Mouse (Mus musculus): ENCODE data around the gene Trpc7. TPM values are rescaled to one million over a fixed set of nuclear protein-coding genes. Genes with fewer than 3 reads are reported as not detected.

The Trpc7 gene
- polyA plus RNA-seq, 1 experiment from 2014 or later, result 4.4 TPM

DNA sequence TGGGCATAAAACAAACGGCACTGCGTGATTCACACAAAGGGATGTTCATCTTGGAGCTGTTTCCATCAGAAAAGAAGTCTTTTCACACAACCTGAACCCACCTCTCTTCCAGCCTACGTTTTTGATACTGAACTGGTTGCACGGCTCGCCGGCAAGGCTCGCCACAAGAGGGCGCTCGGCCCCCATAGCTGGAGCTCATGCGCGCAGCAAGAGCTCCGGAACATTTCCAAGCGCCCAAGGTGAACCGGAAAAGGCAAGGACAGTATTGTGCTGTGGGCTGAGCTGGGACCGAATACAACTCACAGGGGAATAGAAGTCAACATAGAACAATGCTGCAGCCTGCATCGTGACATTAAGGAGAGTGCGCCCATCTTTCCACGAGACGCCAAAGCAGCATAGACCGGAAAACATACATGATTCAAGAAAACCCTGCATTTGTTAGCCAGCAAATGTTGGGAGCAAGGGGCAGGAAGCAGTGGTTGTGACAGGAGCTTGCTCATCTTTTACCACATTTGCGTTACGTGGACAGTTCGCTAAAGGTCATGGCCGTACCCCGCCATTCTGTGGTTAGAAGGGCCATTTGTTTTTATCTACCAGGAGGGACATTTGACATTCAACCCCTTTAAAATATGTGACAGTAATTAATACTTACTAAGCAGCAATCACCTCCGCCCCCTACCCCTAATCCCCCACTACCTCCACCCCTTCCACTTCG, 88.9 kb downstream of the Trpc7 start:
- Histone ChIP-seq H3K9me3 (ENCODE audit: control insufficient read depth, low read length) (no peaks in the 10 kb centered on the region), H3K4me3 (replicated peaks; ENCODE audit: low read depth, low read length) (0 out of 2 replicates have a peak overlapping the region, but pooled peaks have one; percentile 4), H3K36me3 (ENCODE audit: control insufficient read depth, insufficient read depth, low read length) (no peaks in the 10 kb centered on the region), H3K27ac (replicated peaks; ENCODE audit: low read depth, low read length) (no peak overlapping the region), H3K9ac (replicated peaks; ENCODE audit: low read length) (no peak overlapping the region; the same call in 1 of the 2 replicates), H3K27me3 (ENCODE audit: control insufficient read depth, insufficient read depth, low read length) (no peaks in the 10 kb centered on the region), H3K4me1 (ENCODE audit: control insufficient read depth, insufficient read depth, low read length) (no peaks in the 10 kb centered on the region), H3K4me2 (ENCODE audit: low read length) (peak overlapping the region; percentile 49)
- DNase-seq (peak; percentile 97), ATAC-seq (ENCODE audit: low FRiP score, low TSS enrichment) (no peak; the same call in 1 of the 2 replicates)
- 8% methylated on average over 27 of the region's 27 CpGs for WGBS

GRCm38 (mm10) chr13:56805131-56805530, 90.7 kb downstream of the Trpc7 start:
- no peaks in the 10 kb centered on the region for H3K36me3 ChIP-seq (ENCODE audit: control insufficient read depth, insufficient read depth, low read length)
- no peaks in the 10 kb centered on the region for H3K9me3 ChIP-seq (ENCODE audit: control insufficient read depth, low read length)
- ATAC-seq (ENCODE audit: low FRiP score, low TSS enrichment) (no peak), DNase-seq (no peak)
- H3K27me3 ChIP-seq (ENCODE audit: control insufficient read depth, insufficient read depth, low read length), result no peaks in the 10 kb centered on the region
- no peak overlapping the region for H3K4me2 ChIP-seq (ENCODE audit: low read length)
- no peak overlapping the region for H3K9ac ChIP-seq (replicated peaks; ENCODE audit: low read length)
- H3K4me3 ChIP-seq (replicated peaks; ENCODE audit: low read depth, low read length), result no peak overlapping the region
- WGBS, result 88% methylated on average over 3 of the region's 3 CpGs
- no peaks in the 10 kb centered on the region for H3K4me1 ChIP-seq (ENCODE audit: control insufficient read depth, insufficient read depth, low read length)
- no peak overlapping the region for H3K27ac ChIP-seq (replicated peaks; ENCODE audit: low read depth, low read length)

DNA sequence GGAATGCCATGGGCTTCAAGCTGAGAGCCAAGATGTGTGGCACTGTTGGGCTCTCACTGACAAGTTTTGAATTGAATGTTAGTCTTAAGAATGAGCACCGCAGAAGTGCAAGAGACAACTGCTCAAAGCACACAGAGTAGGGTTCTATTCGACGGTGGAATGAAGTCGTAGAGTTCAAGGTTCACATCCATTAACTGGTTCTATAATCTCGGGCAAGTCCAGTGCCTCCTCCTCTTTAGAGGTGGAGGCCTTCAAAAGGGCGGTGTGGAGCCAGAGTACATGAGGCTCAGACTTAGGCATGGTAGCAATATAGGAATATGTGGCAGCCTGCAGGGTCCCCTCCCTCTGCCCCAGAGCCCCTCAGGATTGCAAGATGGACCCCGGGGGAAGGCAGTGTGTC, 98.3 kb downstream of the Trpc7 start:
- Histone ChIP-seq H3K4me1 (ENCODE audit: control insufficient read depth, insufficient read depth, low read length) (peaks cover 10% of the 10 kb centered on the region; the same call in 1 of the 2 replicates), H3K4me2 (ENCODE audit: low read length) (no peak overlapping the region), H3K36me3 (ENCODE audit: control insufficient read depth, insufficient read depth, low read length) (no peaks in the 10 kb centered on the region), H3K4me3 (replicated peaks; ENCODE audit: low read depth, low read length) (no peak overlapping the region), H3K9me3 (ENCODE audit: control insufficient read depth, low read length) (no peaks in the 10 kb centered on the region), H3K9ac (replicated peaks; ENCODE audit: low read length) (no peak overlapping the region), H3K27me3 (ENCODE audit: control insufficient read depth, insufficient read depth, low read length) (no peaks in the 10 kb centered on the region), H3K27ac (replicated peaks; ENCODE audit: low read depth, low read length) (no peak overlapping the region)
- ATAC-seq (ENCODE audit: low FRiP score, low TSS enrichment) (no peak), DNase-seq (no peak)
- 84% methylated on average over 7 of the region's 7 CpGs for WGBS

DNA sequence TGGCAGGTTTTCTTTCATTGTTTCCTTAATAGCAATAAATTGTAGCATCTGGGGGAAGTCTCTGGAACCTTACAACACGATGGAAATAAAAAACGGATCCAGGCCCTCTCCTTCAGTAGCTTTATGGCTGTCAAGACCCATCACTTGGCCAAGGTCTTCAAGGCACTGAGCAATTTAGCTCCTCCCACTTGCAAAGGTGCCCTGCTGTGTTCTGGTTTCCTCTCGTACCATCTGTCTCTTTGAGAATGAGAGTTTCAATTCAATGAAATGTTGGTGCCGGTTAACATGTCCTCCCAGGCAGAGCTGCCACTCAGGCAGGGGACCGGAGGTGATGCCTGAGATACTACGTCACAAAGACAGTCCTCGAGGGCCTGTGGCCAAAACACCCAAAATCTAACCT, 100.3 kb downstream of the Trpc7 start:
- H3K27me3 ChIP-seq (ENCODE audit: control insufficient read depth, insufficient read depth, low read length), result no peaks in the 10 kb centered on the region
- peaks cover 15% of the 10 kb centered on the region for H3K4me1 ChIP-seq (ENCODE audit: control insufficient read depth, insufficient read depth, low read length)
- no peaks in the 10 kb centered on the region for H3K9me3 ChIP-seq (ENCODE audit: control insufficient read depth, low read length)
- no peak overlapping the region for H3K4me3 ChIP-seq (replicated peaks; ENCODE audit: low read depth, low read length)
- ATAC-seq (ENCODE audit: low FRiP score, low TSS enrichment) (no peak), DNase-seq (no peak)
- WGBS, result 55% methylated on average over 7 of the region's 7 CpGs
- H3K9ac ChIP-seq (replicated peaks; ENCODE audit: low read length), result no peak overlapping the region
- H3K4me2 ChIP-seq (ENCODE audit: low read length), result no peak overlapping the region
- H3K27ac ChIP-seq (replicated peaks; ENCODE audit: low read depth, low read length), result no peak overlapping the region
- no peaks in the 10 kb centered on the region for H3K36me3 ChIP-seq (ENCODE audit: control insufficient read depth, insufficient read depth, low read length)

DNA sequence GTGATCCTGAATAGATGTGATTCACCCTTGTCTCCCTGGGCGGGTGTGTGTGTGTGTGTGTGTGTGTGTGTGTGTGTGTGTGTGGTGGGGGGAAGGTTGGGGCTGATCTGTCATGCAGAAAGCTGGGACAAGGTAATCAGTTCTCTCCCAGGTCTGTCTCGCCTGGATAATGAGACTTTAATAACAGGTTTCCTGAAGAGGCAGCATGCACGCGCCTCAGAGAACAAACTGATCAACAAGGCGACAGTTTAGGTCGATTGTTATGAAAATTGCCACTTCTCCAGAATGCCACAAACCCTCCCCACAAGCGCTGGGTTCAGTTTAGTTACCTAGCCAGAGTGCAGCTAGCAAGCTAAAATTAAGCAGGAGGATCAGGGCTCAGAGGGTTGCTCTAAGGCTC, 101.4 kb downstream of the Trpc7 start:
- no peak overlapping the region for H3K4me3 ChIP-seq (replicated peaks; ENCODE audit: low read depth, low read length)
- WGBS, result 33% methylated on average over 7 of the region's 7 CpGs

GRCm38 (mm10) chr13:56792844-56793243, 102.9 kb downstream of the Trpc7 start:
- no peak overlapping the region for H3K4me2 ChIP-seq (ENCODE audit: low read length)
- H3K9me3 ChIP-seq (ENCODE audit: control insufficient read depth, low read length), result no peaks in the 10 kb centered on the region
- H3K4me3 ChIP-seq (replicated peaks; ENCODE audit: low read depth, low read length), result no peak overlapping the region
- H3K9ac ChIP-seq (replicated peaks; ENCODE audit: low read length), result no peak overlapping the region
- peaks cover 15% of the 10 kb centered on the region for H3K4me1 ChIP-seq (ENCODE audit: control insufficient read depth, insufficient read depth, low read length)
- 93% methylated on average over 3 of the region's 3 CpGs for WGBS
- no peak for ATAC-seq (ENCODE audit: low FRiP score, low TSS enrichment)
- no peaks in the 10 kb centered on the region for H3K36me3 ChIP-seq (ENCODE audit: control insufficient read depth, insufficient read depth, low read length)
- no peak for DNase-seq
- H3K27me3 ChIP-seq (ENCODE audit: control insufficient read depth, insufficient read depth, low read length), result no peaks in the 10 kb centered on the region
- H3K27ac ChIP-seq (replicated peaks; ENCODE audit: low read depth, low read length), result no peak overlapping the region

More for the DNA sequence above, 101.4 kb downstream of the Trpc7 start:
- no peak overlapping the region for H3K4me2 ChIP-seq (ENCODE audit: low read length)
- no peak for ATAC-seq (ENCODE audit: low FRiP score, low TSS enrichment)
- H3K27me3 ChIP-seq (ENCODE audit: control insufficient read depth, insufficient read depth, low read length), result no peaks in the 10 kb centered on the region
- H3K9ac ChIP-seq (replicated peaks; ENCODE audit: low read length), result no peak overlapping the region; the same call in 1 of the 2 replicates
- no peaks in the 10 kb centered on the region for H3K9me3 ChIP-seq (ENCODE audit: control insufficient read depth, low read length)
- DNase-seq, result peak; percentile 21
- 0 out of 2 replicates have a peak overlapping the region, but pooled peaks have one; percentile 13 for H3K27ac ChIP-seq (replicated peaks; ENCODE audit: low read depth, low read length)
- H3K36me3 ChIP-seq (ENCODE audit: control insufficient read depth, insufficient read depth, low read length), result no peaks in the 10 kb centered on the region
- peaks cover 15% of the 10 kb centered on the region for H3K4me1 ChIP-seq (ENCODE audit: control insufficient read depth, insufficient read depth, low read length)

DNA sequence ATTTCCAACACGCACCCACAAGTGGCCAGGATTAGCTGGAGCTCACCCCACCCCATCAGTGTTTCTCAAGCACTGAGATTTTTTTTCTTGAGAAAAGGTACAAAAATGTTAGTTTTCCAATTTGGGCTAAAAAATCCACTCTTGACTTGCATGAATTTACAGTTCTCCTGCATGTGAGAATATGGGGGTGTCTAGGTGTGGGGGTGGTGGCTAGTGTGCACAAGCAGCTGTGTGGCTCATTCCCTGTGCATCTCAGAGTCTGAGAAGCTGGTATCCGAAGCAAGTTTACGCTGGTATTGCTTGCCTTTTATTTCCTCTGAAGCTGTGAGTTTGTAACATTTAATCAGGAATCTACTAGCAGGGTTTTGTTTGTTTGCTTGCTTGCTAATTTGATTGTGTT, 105.1 kb downstream of the Trpc7 start:
- H3K9me3 ChIP-seq (ENCODE audit: control insufficient read depth, low read length), result no peaks in the 10 kb centered on the region
- H3K4me3 ChIP-seq (replicated peaks; ENCODE audit: low read depth, low read length), result no peak overlapping the region
- DNase-seq (no peak), ATAC-seq (ENCODE audit: low FRiP score, low TSS enrichment) (no peak)
- H3K27ac ChIP-seq (replicated peaks; ENCODE audit: low read depth, low read length), result no peak overlapping the region
- WGBS, result 94% methylated on average over 3 of the region's 3 CpGs
- peaks cover 15% of the 10 kb centered on the region for H3K4me1 ChIP-seq (ENCODE audit: control insufficient read depth, insufficient read depth, low read length)
- no peak overlapping the region for H3K4me2 ChIP-seq (ENCODE audit: low read length)
- no peaks in the 10 kb centered on the region for H3K36me3 ChIP-seq (ENCODE audit: control insufficient read depth, insufficient read depth, low read length)
- H3K27me3 ChIP-seq (ENCODE audit: control insufficient read depth, insufficient read depth, low read length), result no peaks in the 10 kb centered on the region
- no peak overlapping the region for H3K9ac ChIP-seq (replicated peaks; ENCODE audit: low read length)

GRCm38 (mm10) chr13:56782621-56783020, 113.2 kb downstream of the Trpc7 start:
- DNase-seq, result no peak

DNA sequence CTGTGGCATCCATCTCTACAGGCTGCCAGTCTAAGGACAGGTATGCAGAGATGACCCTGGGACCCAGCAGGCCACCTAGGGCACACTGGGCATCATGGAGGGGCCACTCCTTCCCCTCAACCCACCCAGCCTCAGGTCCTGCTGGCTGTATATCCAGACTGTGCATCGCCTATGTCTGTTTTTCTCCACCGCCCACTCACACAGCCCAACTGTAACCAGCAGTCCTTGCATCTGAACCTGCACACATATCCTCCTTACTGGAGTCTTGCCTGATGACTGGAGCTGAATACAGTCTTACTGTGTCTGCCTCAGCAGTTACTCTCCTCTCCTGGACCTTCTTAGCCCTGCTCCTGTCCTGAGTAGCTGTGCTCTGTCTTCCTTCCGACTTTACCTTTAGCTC, 114.1 kb downstream of the Trpc7 start:
- Histone ChIP-seq H3K4me2 (ENCODE audit: low read length) (no peak overlapping the region), H3K27me3 (ENCODE audit: control insufficient read depth, insufficient read depth, low read length) (no peaks in the 10 kb centered on the region), H3K36me3 (ENCODE audit: control insufficient read depth, insufficient read depth, low read length) (no peaks in the 10 kb centered on the region), H3K4me1 (ENCODE audit: control insufficient read depth, insufficient read depth, low read length) (peaks cover 22% of the 10 kb centered on the region), H3K27ac (replicated peaks; ENCODE audit: low read depth, low read length) (peak overlapping the region; percentile 67), H3K9ac (replicated peaks; ENCODE audit: low read length) (no peak overlapping the region), H3K4me3 (replicated peaks; ENCODE audit: low read depth, low read length) (no peak overlapping the region), H3K9me3 (ENCODE audit: control insufficient read depth, low read length) (no peaks in the 10 kb centered on the region)
- ATAC-seq (ENCODE audit: low FRiP score, low TSS enrichment) (no peak), DNase-seq (no peak)
- 94% methylated on average over 3 of the region's 3 CpGs for WGBS

More at GRCm38 (mm10) chr13:56782621-56783020, 113.2 kb downstream of the Trpc7 start:
- Histone ChIP-seq H3K27me3 (ENCODE audit: control insufficient read depth, insufficient read depth, low read length) (no peaks in the 10 kb centered on the region), H3K4me1 (ENCODE audit: control insufficient read depth, insufficient read depth, low read length) (peaks cover 22% of the 10 kb centered on the region), H3K27ac (replicated peaks; ENCODE audit: low read depth, low read length) (no peak overlapping the region; the same call in 1 of the 2 replicates), H3K36me3 (ENCODE audit: control insufficient read depth, insufficient read depth, low read length) (no peaks in the 10 kb centered on the region), H3K4me3 (replicated peaks; ENCODE audit: low read depth, low read length) (no peak overlapping the region), H3K4me2 (ENCODE audit: low read length) (no peak overlapping the region), H3K9me3 (ENCODE audit: control insufficient read depth, low read length) (no peaks in the 10 kb centered on the region), H3K9ac (replicated peaks; ENCODE audit: low read length) (no peak overlapping the region)
- WGBS, result 87% methylated on average over 1 of the region's 1 CpGs
- no peak for ATAC-seq (ENCODE audit: low FRiP score, low TSS enrichment)

Measured in midbrain, embryonic 14.5 days (tissue).